In genomic region chr6:51009526-51010340, GRCm38 (mm10) we compare ENCODE assay signal across 13 mouse cellular contexts.
DNase-seq lines count a peak whose midpoint lies in the region; ATAC-seq lines count a peak whose summit lies in the region.
"Had no signal": no experiment of that assay in that cellular context is flagged by ENCODE, and none has a peak within 500 bp of the region (broad histone marks: within the 10 kb centered on the region; RNA-seq: fewer than 3 reads in every experiment).

No protein-coding gene starts in this region.

- H3K9ac ChIP-seq in kidney, embryonic 14.5 days (ENCODE audit: low read depth, low read length) = 0 out of 2 replicates have a peak overlapping the region, but pooled peaks have one; percentile 3
- no peak overlapping the region for H3K9ac ChIP-seq in kidney, embryonic 16.5 days (replicated peaks; ENCODE audit: low read length)
- no peak overlapping the region for H3K9ac ChIP-seq in embryonic facial prominence, embryonic 14.5 days (ENCODE audit: low read depth, low read length)
- H3K9ac ChIP-seq: heart, embryonic 12.5 days; liver, embryonic 14.5 days had no signal

- H3K27me3 ChIP-seq in kidney, embryonic 14.5 days (ENCODE audit: control insufficient read depth, insufficient read depth, low read length) = no peaks in the 10 kb centered on the region
- H3K27me3 ChIP-seq in kidney, embryonic 16.5 days (ENCODE audit: insufficient read depth, low read length) = no peaks in the 10 kb centered on the region
- H3K27me3 ChIP-seq in embryonic facial prominence, embryonic 10.5 days (replicated peaks; ENCODE audit: low read depth, poor library complexity, severe bottlenecking) = no peaks in the 10 kb centered on the region
- H3K27me3 ChIP-seq in embryonic facial prominence, embryonic 14.5 days (replicated peaks; ENCODE audit: control insufficient read depth, insufficient read depth, low read length) = no peaks in the 10 kb centered on the region
- no peaks in the 10 kb centered on the region for H3K27me3 ChIP-seq in limb, embryonic 10.5 days (ENCODE audit: low read depth, poor library complexity, severe bottlenecking)

- H3K4me3 ChIP-seq in kidney, embryonic 14.5 days (ENCODE audit: low read length) = no peak overlapping the region
- H3K4me3 ChIP-seq in kidney, embryonic 16.5 days (ENCODE audit: low read length) = no peak overlapping the region
- no peak overlapping the region for H3K4me3 ChIP-seq in embryonic facial prominence, embryonic 10.5 days
- H3K4me3 ChIP-seq in embryonic facial prominence, embryonic 14.5 days (ENCODE audit: low read depth, low read length) = no peak overlapping the region
- no peak overlapping the region for H3K4me3 ChIP-seq in limb, embryonic 10.5 days
- H3K4me3 ChIP-seq: heart, embryonic 12.5 days had no signal

- ATAC-seq in kidney, embryonic 14.5 days (ENCODE audit: low FRiP score, low TSS enrichment) = no peak
- no peak for ATAC-seq in kidney, embryonic 16.5 days (ENCODE audit: low FRiP score, low TSS enrichment)
- ATAC-seq in embryonic facial prominence, embryonic 14.5 days (ENCODE audit: low read depth) = no peak

- DNase-seq in embryonic facial prominence, embryonic 10.5 days (ENCODE audit: low spot score) = no peak
- DNase-seq in embryonic facial prominence, embryonic 14.5 days (ENCODE audit: low spot score) = peak; percentile 81
- no peak for DNase-seq in limb, embryonic 10.5 days (ENCODE audit: low spot score)
- no peak for DNase-seq in retina, embryonic 14.5 days (ENCODE audit: low spot score)
- DNase-seq in spleen, adult 12 weeks (ENCODE audit: low spot score) = no peak
- no peak for DNase-seq in cerebellum, adult 8-10 months
- DNase-seq: adrenal gland, postnatal 36 days; cerebellum, adult 9-11 months; kidney, adult 18-20 months had no signal

- H3K4me1 ChIP-seq in kidney, embryonic 14.5 days (ENCODE audit: control insufficient read depth, insufficient read depth, low read length) = peaks cover 22% of the 10 kb centered on the region
- peaks cover 30% of the 10 kb centered on the region for H3K4me1 ChIP-seq in kidney, embryonic 16.5 days (ENCODE audit: insufficient read depth, low read length)
- peaks cover 59% of the 10 kb centered on the region for H3K4me1 ChIP-seq in embryonic facial prominence, embryonic 10.5 days
- peaks cover 33% of the 10 kb centered on the region; the same call in 1 of the 2 replicates for H3K4me1 ChIP-seq in embryonic facial prominence, embryonic 14.5 days (ENCODE audit: control insufficient read depth, insufficient read depth, low read length)
- peaks cover 50% of the 10 kb centered on the region for H3K4me1 ChIP-seq in limb, embryonic 10.5 days

- H3K4me2 ChIP-seq in kidney, embryonic 14.5 days (replicated peaks; ENCODE audit: low read depth, low read length) = no peak overlapping the region
- no peak overlapping the region for H3K4me2 ChIP-seq in kidney, embryonic 16.5 days (replicated peaks; ENCODE audit: low read depth, low read length)
- H3K4me2 ChIP-seq in embryonic facial prominence, embryonic 14.5 days (ENCODE audit: low read depth, low read length) = no peak overlapping the region
- H3K4me2 ChIP-seq: heart, embryonic 12.5 days had no signal

- no peaks in the 10 kb centered on the region for H3K9me3 ChIP-seq in kidney, embryonic 14.5 days (ENCODE audit: control insufficient read depth, low read length)
- H3K9me3 ChIP-seq in kidney, embryonic 16.5 days (ENCODE audit: low read length) = no peaks in the 10 kb centered on the region
- no peaks in the 10 kb centered on the region for H3K9me3 ChIP-seq in embryonic facial prominence, embryonic 10.5 days
- H3K9me3 ChIP-seq in embryonic facial prominence, embryonic 14.5 days (ENCODE audit: control insufficient read depth, low read length) = no peaks in the 10 kb centered on the region
- no peaks in the 10 kb centered on the region for H3K9me3 ChIP-seq in limb, embryonic 10.5 days (replicated peaks)
- H3K9me3 ChIP-seq: heart, embryonic 12.5 days had no signal

- 51% methylated on average over 14 of the region's 14 CpGs for WGBS in kidney, embryonic 14.5 days
- 51% methylated on average over 14 of the region's 14 CpGs for WGBS in kidney, embryonic 16.5 days
- WGBS in embryonic facial prominence, embryonic 10.5 days = 79% methylated on average over 14 of the region's 14 CpGs
- 56% methylated on average over 14 of the region's 14 CpGs for WGBS in embryonic facial prominence, embryonic 14.5 days
- 72% methylated on average over 14 of the region's 14 CpGs for WGBS in limb, embryonic 10.5 days

- peak overlapping the region; percentile 12; the same call in 1 of the 2 replicates for H3K27ac ChIP-seq in kidney, embryonic 14.5 days (ENCODE audit: low read depth, low read length)
- H3K27ac ChIP-seq in kidney, embryonic 16.5 days (ENCODE audit: low read length) = no peak overlapping the region
- H3K27ac ChIP-seq in embryonic facial prominence, embryonic 10.5 days (replicated peaks) = peak overlapping the region; percentile 74
- peak overlapping the region; percentile 73 for H3K27ac ChIP-seq in embryonic facial prominence, embryonic 14.5 days (replicated peaks; ENCODE audit: low read depth, low read length)
- H3K27ac ChIP-seq in limb, embryonic 10.5 days = peak overlapping the region; percentile 38
- H3K27ac ChIP-seq: liver, embryonic 14.5 days had no signal

- no peaks in the 10 kb centered on the region for H3K36me3 ChIP-seq in kidney, embryonic 14.5 days (ENCODE audit: control insufficient read depth, insufficient read depth, low read length)
- H3K36me3 ChIP-seq in kidney, embryonic 16.5 days (ENCODE audit: insufficient read depth, low read length) = no peaks in the 10 kb centered on the region
- H3K36me3 ChIP-seq in embryonic facial prominence, embryonic 10.5 days (replicated peaks) = no peaks in the 10 kb centered on the region
- H3K36me3 ChIP-seq in embryonic facial prominence, embryonic 14.5 days (ENCODE audit: control insufficient read depth, insufficient read depth, low read length) = no peaks in the 10 kb centered on the region
- H3K36me3 ChIP-seq in limb, embryonic 10.5 days = no peaks in the 10 kb centered on the region
- H3K36me3 ChIP-seq: heart, embryonic 12.5 days had no signal
